Mouse (Mus musculus) Patski (cell line): Measurements from ENCODE around the gene Ptprr. TPM values are rescaled to one million over a fixed set of nuclear protein-coding genes. Genes with fewer than 3 reads are reported as not detected.

Source experiments
- ATAC-seq: fragments of 100-300 bp; one replicate; pipeline ENCODE4 v1.8.0; 2021
- CTCF ChIA-PET: fragments of 350-600 bp; sonication (Branson Sonifier 250); formaldehyde crosslinking; loops from one replicate; lab custom pipeline; 2022; ENCODE audit warnings: inconsistent platforms; lab: Charles Lee
- POLR2A ChIA-PET: fragments of 350-600 bp; sonication (Branson Sonifier 250); formaldehyde crosslinking; loops from one replicate; lab custom pipeline; 2022; ENCODE audit warnings: antibody characterized with exemption, inconsistent platforms; lab: Charles Lee
- DNase-seq: peaks from one replicate; pipeline ENCODE4 v3.0.0-alpha.2; 2011; ENCODE audit warnings: low read depth, low spot score
- H3K27me3 ChIP-seq: fragments of 371-371 bp; one replicate; pipeline ENCODE4 v1.5.1; 2021
- CTCF ChIP-seq: fragments of 100-300 bp; IDR thresholded peaks from one replicate; pipeline ENCODE4 v1.5.1; 2021
- in situ Hi-C: fragments of 300-500 bp; cut with MboI; formaldehyde crosslinking; loops from 3 replicates; pipeline ENCODE4 v1.11.1; 2018; ENCODE audit warnings: low pct_unique_long_range_greater_than_20kb, mixed read lengths
- polyA plus RNA-seq: library from polyadenylated mRNA; unstranded; gene quantifications from one replicate; pipeline ENCODE4 v1.2.3, GENCODE M21; 2021

Gene Ptprr
- polyA plus RNA-seq, 1 experiment from 2014 or later: 0.32 TPM

- CTCF ChIA-PET: no interaction called here
- no peak for TF ChIP-seq CTCF
- POLR2A ChIA-PET: no interaction called here
- H3K27me3 ChIP-seq: peaks cover 13% of the 10 kb centered on the region
- in situ Hi-C loops: no loop called here
- ATAC-seq: no peak
- DNase-seq: no peak
Measured at GRCm38 (mm10) chr10:116146091-116146490, 128.1 kb downstream of the Ptprr start.

DNA sequence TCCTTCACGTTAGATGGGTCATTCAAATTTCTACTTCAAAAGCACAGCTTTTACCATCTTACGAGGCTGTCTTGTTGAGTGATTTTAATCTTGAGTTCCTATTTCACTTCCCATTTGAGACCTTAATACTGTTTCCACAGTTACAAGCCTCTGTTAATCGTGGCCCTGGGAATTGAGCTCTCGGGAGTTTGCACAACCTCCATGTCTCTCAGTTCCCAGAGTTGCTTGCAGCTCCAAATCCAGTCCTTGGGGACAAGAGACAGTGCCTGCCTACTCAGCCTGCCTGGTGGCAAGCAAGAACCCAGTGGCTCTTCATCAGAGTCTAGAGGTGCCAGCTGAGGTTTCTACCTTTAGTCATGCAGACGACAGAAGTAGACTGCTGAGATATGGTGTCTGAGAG is 136.7 kb downstream of the Ptprr start:
- ATAC-seq (no peak), DNase-seq (no peak)
- POLR2A ChIA-PET: no interaction called here
- TF ChIP-seq CTCF: no peak
- in situ Hi-C loops: no loop called here
- CTCF ChIA-PET: no interaction called here
- H3K27me3 ChIP-seq: no peaks in the 10 kb centered on the region

DNA sequence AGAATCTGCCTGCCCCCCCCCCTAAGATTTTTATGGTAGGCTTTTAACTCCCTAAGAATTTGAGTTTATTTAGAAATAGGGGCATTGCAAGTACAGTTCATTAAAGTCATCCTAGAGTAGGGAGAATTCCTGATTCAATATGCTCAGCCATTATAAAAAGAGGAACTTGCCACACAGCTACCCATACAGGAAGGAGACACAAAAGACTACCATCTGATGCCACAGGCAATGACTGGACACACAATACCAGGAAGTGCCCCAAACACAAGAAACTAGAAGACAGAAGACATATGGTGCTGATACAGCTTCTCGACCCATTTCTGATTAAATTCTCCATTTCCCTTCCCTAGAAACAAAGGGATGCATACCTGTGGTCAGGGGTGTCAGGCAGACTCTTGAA is 138.7 kb downstream of the Ptprr start:
- ATAC-seq (no peak), DNase-seq (no peak)
- no peaks in the 10 kb centered on the region for H3K27me3 ChIP-seq
- in situ Hi-C loops: no loop called here
- ChIA-PET POLR2A (no interaction called here), CTCF (no interaction called here)
- TF ChIP-seq CTCF: no peak

- ATAC-seq (no peak), DNase-seq (no peak)
- H3K27me3 ChIP-seq: no peaks in the 10 kb centered on the region
- CTCF ChIA-PET: no interaction called here
- POLR2A ChIA-PET: no interaction called here
- in situ Hi-C loops: no loop called here
- TF ChIP-seq CTCF: no peak
Measured at GRCm38 (mm10) chr10:116162338-116162737, 144.3 kb downstream of the Ptprr start.

GRCm38 (mm10) chr10:116175324-116175883 is 157.4 kb downstream of the Ptprr start:
- CTCF ChIA-PET: interaction anchor here (1.0 kb wide), 1 partner anchor 10 kb away, joined by 4 read pairs; no protein-coding TSS in a partner anchor
- POLR2A ChIA-PET: no interaction called here
- DNase-seq: no peak
- in situ Hi-C loops: loop anchor here (25.0 kb wide), 1 partner anchor 463 kb away; no protein-coding TSS in a partner anchor
- H3K27me3 ChIP-seq: peaks cover 12% of the 10 kb centered on the region
- no peak for TF ChIP-seq CTCF
- no peak for ATAC-seq

GRCm38 (mm10) chr10:116177390-116178179 is 159.6 kb downstream of the Ptprr start:
- in situ Hi-C loops: loop anchor here (25.0 kb wide), 1 partner anchor 465 kb away; no protein-coding TSS in a partner anchor
- TF ChIP-seq CTCF: no peak

GRCm38 (mm10) chr10:116181235-116181634 is 163.2 kb downstream of the Ptprr start:
- TF ChIP-seq CTCF: no peak
- POLR2A ChIA-PET: no interaction called here
- peaks cover 19% of the 10 kb centered on the region for H3K27me3 ChIP-seq
- CTCF ChIA-PET: no interaction called here
- ATAC-seq: no peak
- in situ Hi-C loops: loop anchor here (25.0 kb wide), 1 partner anchor 469 kb away; no protein-coding TSS in a partner anchor
- DNase-seq: no peak

More at GRCm38 (mm10) chr10:116177390-116178179, 159.6 kb downstream of the Ptprr start:
- peaks cover 21% of the 10 kb centered on the region for H3K27me3 ChIP-seq
- CTCF ChIA-PET: interaction anchor here (1.3 kb wide), 1 partner anchor 11 kb away, joined by 4 read pairs; no protein-coding TSS in a partner anchor
- ATAC-seq (no peak), DNase-seq (no peak)
- POLR2A ChIA-PET: no interaction called here

DNA sequence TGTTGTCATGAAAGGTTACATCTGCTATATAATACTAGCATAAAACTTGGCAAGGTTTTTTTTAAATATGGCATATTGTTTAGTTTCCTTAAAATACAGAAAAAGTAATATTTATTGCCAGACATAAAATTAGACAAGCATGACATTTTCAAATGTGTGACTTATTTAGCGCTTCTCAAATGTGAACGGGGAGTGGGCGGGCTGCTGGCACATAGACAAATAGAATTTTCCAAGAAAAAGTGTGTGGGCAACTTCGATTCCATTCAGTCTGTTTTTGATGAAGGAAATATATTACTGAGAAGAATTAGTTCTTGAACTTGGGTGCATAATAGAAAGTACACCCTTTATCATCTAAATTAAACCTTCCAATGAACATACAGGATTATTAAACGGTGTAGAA is 164.2 kb downstream of the Ptprr start:
- ChIA-PET CTCF (no interaction called here), POLR2A (no interaction called here)
- no peak for TF ChIP-seq CTCF
- DNase-seq: no peak
- in situ Hi-C loops: loop anchor here (25.0 kb wide), 1 partner anchor 470 kb away; no protein-coding TSS in a partner anchor
- peaks cover 17% of the 10 kb centered on the region for H3K27me3 ChIP-seq
- ATAC-seq: no peak

GRCm38 (mm10) chr10:116183258-116183657 is 165.2 kb downstream of the Ptprr start:
- no peak for DNase-seq
- no peak for TF ChIP-seq CTCF
- no peak for ATAC-seq
- peaks cover 17% of the 10 kb centered on the region for H3K27me3 ChIP-seq
- in situ Hi-C loops: loop anchor here (25.0 kb wide), 1 partner anchor 471 kb away; no protein-coding TSS in a partner anchor
- POLR2A ChIA-PET: no interaction called here
- CTCF ChIA-PET: interaction anchor here (1.2 to 1.5 kb wide), 2 partner anchors 13 to 19 kb away, joined by 3 to 4 read pairs; no protein-coding TSS in a partner anchor

- ChIA-PET POLR2A (no interaction called here), CTCF (no interaction called here)
- ATAC-seq (no peak), DNase-seq (no peak)
- TF ChIP-seq CTCF: no peak
- H3K27me3 ChIP-seq: no peaks in the 10 kb centered on the region
- in situ Hi-C loops: loop anchor here (5.0 to 25.0 kb wide), 3 partner anchors 109 to 787 kb away; no protein-coding TSS in a partner anchor
Measured at GRCm38 (mm10) chr10:116191724-116192123, 173.7 kb downstream of the Ptprr start.

DNA sequence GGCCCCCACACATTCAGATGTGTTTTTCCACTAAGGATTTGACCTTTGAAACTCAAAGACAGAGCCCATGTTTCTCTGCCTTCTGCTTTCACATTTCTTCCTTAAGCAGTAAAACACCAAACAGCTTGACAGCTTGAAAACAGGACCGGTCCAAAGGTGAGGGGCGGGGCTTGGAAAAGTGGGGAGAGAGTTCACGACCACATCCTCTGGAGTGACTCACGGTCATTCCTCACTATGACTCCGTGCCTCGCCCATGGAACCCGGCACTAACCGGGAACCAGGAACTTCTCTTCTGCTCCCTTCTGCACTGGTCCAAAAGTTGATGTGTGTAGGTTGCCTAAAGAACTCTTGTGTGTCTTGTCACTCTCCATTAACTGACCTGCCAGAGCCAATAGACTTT is 174.3 kb downstream of the Ptprr start:
- POLR2A ChIA-PET: no interaction called here

More for the DNA sequence above, 174.3 kb downstream of the Ptprr start:
- H3K27me3 ChIP-seq: no peaks in the 10 kb centered on the region
- ATAC-seq (no peak), DNase-seq (no peak)
- no peak for TF ChIP-seq CTCF
- CTCF ChIA-PET: no interaction called here
- in situ Hi-C loops: loop anchor here (5.0 to 25.0 kb wide), 3 partner anchors 110 to 787 kb away; no protein-coding TSS in a partner anchor
